Mouse (Mus musculus): ENCODE data around the gene Gm17631.
"Not testable (repeated sequence)": the region's sequence is repeated elsewhere in the genome, so short reads cannot be mapped to it uniquely, and the experiment has no call there.

Gene Gm17631

DNA sequence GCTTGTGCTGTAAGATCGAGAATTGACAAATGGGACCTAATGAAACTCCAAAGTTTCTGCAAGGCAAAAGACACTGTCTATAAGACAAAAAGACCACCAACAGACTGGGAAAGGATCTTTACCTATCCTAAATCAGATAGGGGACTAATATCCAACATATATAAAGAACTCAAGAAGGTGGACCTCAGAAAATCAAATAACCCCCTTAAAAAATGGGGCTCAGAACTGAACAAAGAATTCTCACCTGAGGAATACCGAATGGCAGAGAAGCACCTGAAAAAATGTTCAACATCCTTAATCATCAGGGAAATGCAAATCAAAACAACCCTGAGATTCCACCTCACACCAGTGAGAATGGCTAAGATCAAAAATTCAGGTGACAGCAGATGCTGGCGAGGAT, at the start of gene Gm17631:
Gm17631 (plus strand) TSS at position 301 of the 400 bp plus-strand sequence.
- DNase-seq (ENCODE audit: low spot score): not testable (repeated sequence)

DNA sequence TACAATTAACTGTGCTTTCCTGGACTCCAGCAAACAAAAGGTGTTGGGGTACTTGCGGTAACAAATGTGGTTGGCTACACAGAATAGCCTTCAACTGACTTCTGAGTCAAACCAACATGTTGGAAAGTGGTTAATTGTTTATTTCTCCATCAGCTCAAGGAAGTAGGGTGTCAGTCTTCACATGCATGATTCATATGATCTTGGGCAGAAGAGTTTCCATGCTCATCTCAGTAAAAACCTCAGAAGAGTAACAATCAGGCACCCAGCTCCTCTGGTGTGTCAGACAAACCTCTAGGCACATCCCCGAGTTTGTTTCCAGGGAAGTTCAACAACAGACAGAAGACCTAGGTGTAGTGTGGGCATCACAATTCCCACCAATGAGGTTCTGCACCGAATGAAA, 44.7 kb upstream of the Gm17631 start:
- DNase-seq (ENCODE audit: low spot score): no peak

DNA sequence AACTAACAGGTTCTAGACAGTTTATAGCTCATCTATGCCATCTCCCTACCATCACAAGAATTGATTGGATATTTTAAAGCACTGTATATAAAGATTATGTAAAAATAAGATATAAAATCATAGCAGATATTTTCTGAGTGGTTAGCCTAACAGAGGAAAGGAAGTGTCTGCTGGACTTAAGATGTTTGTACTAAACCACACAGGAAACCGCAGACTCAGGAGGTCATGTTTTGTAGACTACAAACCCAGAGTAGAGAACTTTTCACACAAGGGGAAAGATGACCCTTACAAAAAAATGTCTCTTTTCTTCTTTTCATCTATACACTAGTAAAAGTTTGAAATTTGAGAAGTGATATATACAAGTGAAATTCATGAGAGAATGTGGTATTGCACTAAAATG, 38.4 kb upstream of the Gm17631 start:
- DNase-seq (ENCODE audit: low spot score): no peak

DNA sequence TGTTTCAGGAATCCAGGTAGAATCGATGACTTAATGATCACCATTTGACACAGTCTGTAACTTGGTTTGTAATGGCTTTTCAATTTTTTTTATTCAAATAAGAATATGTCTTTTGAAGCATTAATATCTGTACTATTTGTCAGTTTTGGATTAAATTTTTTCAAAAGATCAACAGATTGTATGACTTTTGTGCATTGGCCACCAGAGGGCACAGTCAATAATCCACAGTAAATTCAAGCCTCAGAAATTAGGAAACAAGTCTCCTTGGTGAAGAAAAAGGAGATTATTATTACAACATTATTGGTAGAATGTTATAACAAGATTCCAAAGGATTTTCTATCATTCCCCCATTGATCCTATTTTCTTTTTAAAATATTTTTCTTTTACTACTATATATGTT, 36.9 kb upstream of the Gm17631 start:
- DNase-seq (ENCODE audit: low spot score): no peak

DNA sequence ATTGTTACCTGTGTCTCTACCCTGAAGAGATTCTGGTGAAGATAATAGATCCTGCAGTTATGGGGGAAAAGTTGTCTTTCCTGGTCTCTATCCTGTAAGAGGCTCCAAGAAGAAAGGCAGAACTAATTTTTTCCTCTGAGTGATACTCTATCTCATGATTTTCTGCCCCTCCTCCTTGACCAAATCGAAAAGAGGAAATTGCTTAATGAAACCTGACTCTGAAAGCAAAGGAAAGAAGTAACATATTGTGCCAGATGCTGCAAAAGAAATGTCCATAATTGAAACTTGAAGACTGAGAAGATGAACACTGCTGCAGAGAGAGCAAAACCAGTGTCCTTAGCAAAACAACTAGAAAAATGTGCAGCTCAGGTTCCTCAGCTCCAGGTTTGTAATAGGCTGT, 14.1 kb downstream of the Gm17631 start, which contains the start of gene Klra17:
Klra17 (minus strand) TSS at position 124 of the 400 bp plus-strand sequence.
- no peak for DNase-seq (ENCODE audit: low spot score)

DNA sequence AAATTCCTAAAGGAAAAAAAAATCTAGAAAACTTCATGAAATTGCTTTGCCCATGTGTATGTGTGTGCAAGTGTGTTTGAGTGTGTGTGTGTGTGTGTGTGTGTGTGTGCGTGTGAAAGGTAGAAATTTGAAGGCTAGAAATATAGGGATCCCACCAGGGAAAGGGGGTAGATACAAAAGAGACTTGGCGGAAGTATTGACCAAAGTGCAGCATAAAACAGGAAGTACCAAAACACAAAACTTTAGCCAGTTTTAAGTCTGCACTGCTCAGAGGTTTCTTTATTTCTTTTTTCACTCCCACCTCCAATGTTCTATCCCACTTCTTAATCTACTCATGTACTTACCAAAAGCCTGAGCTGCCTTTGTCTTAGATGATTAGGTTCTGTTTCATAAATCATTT, 20.1 kb downstream of the Gm17631 start:
- no peak for DNase-seq (ENCODE audit: low spot score)
